Mouse (Mus musculus): ENCODE data around the gene Rdh16f2.
"Not testable (repeated sequence)": the region's sequence is repeated elsewhere in the genome, so short reads cannot be mapped to it uniquely, and the experiment has no call there.

Gene Rdh16f2

DNA sequence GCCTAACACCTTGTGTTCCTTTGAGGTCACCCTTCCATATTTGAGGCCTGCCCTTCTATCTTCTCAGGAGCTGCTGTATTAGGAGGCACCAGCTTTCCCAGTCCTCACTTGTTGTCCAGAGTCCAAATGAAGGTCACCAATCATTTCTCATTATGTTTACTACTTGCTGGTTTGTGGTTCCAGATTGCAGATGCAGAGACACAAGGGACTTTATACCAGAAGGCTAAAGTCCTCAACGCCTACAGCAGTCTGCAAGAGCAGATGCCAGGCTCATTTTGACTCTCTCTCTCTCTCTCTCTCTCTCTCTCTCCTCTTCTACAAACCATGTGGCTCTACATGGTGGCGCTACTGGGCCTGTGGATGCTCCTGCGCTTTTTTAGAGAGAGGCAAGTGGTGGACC, at the start of gene Rdh16f2:
Gene Rdh16f2 (plus strand): TSS at position 243 of the 400 bp plus-strand sequence.
- DNase-seq = no peak

GRCm38 (mm10) chr10:127817268-127817910, 48.9 kb upstream of the Rdh16f2 start:
- not testable (repeated sequence) for DNase-seq

GRCm38 (mm10) chr10:127821806-127822205, 44.5 kb upstream of the Rdh16f2 start:
- DNase-seq = not testable (repeated sequence)

DNA sequence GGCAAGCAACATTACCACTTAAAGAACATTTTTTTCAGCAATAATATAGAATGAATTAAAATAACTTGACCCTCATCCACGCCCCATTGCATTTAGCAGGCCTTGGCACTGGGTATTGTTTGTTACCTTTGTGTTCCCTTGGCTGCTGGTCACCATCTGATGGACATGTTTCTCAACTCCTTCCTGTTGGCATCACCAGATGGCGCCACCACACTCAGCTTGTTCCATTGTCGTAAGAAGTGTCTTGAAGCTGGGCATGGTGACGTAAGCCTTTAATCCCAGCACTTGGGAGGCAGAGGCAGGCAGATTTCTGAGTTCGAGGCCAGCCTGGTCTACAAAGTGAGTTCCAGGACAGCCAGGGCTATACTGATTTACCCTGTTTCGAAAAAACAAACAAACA, 40.9 kb upstream of the Rdh16f2 start:
- no peak for DNase-seq

GRCm38 (mm10) chr10:127829121-127829520, 37.2 kb upstream of the Rdh16f2 start:
- no peak for DNase-seq

GRCm38 (mm10) chr10:127834186-127834585, 32.1 kb upstream of the Rdh16f2 start:
- not testable (repeated sequence) for DNase-seq

DNA sequence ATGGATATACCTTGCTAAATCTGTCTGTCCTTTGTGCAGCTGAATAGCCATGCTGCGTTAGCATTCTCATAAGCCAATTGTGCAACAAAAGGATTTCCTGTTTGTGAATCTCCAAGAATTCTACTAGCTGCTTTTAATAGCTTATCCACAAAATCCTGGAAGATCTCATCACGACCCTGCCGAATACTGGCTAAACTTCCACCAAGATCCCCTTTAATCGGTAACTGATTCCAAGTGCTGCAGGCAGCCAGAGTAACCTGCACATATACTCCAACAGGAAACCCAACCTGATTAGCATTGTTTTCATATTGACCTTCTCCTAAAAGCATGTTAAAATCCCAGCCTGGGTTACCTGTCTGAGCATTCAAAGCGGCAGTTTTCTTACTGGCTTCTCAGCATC, 31.0 kb upstream of the Rdh16f2 start:
- no peak for DNase-seq

DNA sequence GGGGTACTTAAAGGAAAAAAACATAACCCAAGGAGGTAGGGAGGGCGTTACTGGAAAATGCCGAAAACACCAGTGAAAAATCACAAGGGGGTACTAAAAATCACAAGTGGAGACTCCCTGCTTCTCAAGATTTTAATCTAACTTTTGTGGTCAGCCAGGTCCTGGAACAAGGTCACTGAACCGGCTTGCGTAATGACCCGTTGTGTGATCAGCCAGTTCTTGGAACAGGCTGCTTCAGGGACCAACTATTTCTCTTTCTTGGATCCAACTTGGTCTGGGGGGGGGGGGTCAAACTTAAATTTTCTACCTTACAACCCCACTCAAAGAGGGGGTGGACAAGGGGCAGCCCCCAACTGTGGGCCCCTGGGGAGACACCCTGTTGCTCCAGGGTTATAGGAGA, 28.5 kb upstream of the Rdh16f2 start:
- DNase-seq = not testable (repeated sequence)

DNA sequence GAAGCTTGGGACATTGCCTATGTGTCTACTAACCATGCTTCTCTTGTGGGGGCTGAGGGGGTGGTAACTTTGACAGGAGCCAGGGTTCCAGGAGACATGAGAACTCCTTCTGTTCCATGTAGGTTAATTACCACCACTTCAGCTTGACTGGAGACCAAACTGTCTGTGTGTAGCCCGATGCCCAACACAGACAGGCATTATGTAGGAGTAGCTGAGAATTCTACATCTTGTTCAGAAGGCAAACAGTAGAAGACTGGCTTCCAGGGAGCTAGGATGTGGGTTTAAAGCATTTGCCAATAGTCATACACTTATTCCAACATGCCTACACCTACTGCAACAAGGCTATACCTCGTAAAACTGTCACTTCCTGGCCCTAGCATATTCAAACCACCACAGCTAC, 27.7 kb upstream of the Rdh16f2 start:
- no peak for DNase-seq

DNA sequence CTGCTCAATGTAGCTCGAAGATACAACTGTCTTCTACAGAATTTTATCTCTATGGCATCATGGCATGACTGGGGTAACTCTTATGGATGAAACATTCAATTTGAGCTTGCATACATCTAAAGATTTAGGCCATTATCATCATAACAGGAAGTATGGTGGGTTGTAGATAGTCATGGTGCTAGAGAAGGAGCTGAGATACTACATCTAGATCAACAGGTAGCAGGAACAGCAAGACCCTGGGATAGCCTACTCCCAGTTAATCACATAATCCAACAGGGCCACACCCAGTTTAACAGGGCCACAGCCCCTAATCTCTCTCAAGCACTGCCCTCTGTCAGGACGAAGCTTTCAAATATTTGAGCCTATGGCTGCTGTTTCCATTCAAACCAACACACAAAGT, 25.5 kb upstream of the Rdh16f2 start:
- no peak for DNase-seq

DNA sequence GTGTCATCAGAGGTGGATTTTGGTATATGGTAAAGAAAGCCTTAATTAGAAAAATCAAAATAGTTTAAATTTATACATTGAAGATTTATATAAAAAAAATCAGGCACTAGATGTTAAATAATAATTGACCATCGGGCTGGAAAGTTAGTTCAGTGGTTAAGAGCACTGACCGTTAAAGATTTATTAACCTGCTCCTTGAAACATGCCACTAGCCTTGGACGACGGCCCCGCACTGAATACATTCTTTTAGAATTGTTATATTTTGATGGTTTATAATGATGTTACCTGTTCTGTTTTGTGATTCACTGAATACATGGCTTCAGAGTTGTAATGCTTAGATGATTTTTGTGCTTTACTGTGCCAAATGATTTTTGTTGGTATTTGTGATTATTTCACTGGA, 20.3 kb upstream of the Rdh16f2 start:
- DNase-seq = not testable (repeated sequence)

GRCm38 (mm10) chr10:127848089-127848488, 18.2 kb upstream of the Rdh16f2 start:
- DNase-seq = no peak

DNA sequence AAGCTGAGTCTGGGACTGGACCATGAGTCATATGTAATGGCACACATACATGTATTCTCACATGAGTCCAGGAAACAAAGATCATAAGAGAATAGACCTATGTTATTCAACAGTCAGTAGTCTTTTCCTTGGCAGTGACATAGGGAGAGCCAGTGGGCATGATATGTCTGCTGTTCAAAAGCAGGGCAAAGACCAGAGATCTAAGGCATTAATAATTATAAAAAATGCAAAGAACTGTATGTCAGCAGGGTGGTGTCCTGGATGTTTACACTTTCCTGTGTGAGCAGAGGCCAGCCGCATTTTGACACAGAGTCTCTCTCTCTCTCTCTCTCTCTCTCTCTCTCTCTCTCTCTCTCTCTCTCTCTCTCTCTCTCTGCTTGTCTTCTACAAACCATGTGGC, 16.6 kb upstream of the Rdh16f2 start, which contains the start of gene Rdh19:
Gene Rdh19 (plus strand): TSS at position 301 of the 400 bp plus-strand sequence.
- no peak for DNase-seq

DNA sequence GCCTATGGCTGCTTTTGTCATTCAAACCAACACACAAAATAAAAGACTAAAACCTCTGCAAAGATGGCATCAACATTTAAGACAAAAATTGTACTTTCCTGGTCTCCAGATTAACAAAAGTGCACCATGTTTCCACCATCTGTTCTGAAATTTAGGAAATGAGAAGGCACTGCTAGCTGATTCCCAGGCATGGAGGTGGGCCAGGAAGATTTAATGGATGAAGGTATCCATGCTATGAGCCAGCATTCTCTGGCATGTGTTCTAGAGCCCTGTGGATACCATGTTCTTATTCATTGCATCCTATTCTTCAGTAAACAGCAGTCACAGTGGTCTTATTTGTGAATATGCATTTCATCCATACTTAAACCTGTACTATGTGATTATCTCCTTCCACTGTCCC, 9.9 kb upstream of the Rdh16f2 start:
- DNase-seq = no peak

DNA sequence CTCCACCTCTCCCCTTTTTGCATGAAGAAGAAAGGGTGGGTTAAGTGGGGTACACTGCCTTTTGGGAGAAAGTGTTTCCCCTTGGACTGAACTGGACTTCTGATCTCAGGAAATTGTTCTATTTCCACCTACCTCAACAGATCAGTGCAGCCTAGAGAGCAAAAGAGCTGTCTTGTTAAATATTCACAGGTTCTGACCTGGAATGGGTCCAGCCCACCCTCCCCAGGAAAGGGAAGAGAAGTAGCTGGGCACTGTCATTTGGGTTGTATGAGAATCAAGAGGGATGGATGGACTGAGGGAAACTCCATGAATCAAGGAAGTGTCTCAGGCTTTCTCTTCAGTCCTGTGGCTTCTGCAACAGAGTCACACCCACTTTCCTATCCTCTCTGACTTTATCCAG, 1.3 kb upstream of the Rdh16f2 start:
- no peak for DNase-seq

- DNase-seq = no peak
Measured at GRCm38 (mm10) chr10:127872484-127872883, 6.2 kb downstream of the Rdh16f2 start.

DNA sequence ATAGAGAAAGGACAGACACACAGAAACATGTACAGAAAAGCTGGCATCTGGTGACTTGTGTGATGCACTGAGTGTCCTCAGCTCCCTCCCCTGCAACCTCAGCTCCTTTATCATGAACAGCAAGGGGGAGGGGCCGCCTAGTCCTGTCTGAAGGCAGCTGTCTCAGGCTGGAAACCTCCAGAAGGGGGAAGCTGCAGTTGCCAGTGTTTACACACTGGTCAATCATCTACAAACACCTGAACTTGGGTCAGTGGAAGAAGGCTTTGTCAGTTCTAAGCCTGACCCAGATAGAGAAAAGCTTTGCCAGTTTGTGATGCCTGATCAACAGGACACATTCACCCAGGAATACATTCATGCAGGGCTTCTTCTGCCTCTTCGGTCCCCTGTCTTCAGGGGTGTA, 11.4 kb downstream of the Rdh16f2 start:
- no peak for DNase-seq

GRCm38 (mm10) chr10:127878262-127879057, 12.2 kb downstream of the Rdh16f2 start:
- DNase-seq = no peak

GRCm38 (mm10) chr10:127879155-127879688, 12.9 kb downstream of the Rdh16f2 start:
- DNase-seq = no peak

- DNase-seq = no peak
Measured at GRCm38 (mm10) chr10:127881041-127881440, 14.8 kb downstream of the Rdh16f2 start.

- no peak for DNase-seq
Measured at GRCm38 (mm10) chr10:127886551-127886950, 20.3 kb downstream of the Rdh16f2 start.

- DNase-seq = no peak
Measured at GRCm38 (mm10) chr10:127886971-127887370, 20.7 kb downstream of the Rdh16f2 start.

DNA sequence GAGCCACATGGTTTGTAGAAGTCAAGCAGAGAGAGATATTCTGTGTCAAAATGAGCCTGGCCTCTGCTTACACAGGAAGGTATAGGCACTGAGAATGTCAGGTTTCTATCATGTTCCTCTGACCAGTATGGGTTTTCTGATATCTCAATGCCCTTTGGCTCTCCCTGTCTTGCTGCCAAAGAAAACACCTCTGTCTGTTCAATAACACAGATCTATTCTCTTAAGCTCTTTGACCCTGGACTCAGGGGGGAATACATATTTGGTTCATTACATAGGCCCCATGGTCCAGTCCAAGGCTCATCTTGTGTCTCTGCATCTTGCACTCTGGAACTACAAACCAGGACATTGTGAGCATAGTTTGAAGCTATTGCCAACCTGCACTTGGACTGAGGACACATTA, 22.3 kb downstream of the Rdh16f2 start, which contains the start of gene Rdh7:
Gene Rdh7 (minus strand): TSS at position 213 of the 400 bp plus-strand sequence.
- DNase-seq = no peak

DNA sequence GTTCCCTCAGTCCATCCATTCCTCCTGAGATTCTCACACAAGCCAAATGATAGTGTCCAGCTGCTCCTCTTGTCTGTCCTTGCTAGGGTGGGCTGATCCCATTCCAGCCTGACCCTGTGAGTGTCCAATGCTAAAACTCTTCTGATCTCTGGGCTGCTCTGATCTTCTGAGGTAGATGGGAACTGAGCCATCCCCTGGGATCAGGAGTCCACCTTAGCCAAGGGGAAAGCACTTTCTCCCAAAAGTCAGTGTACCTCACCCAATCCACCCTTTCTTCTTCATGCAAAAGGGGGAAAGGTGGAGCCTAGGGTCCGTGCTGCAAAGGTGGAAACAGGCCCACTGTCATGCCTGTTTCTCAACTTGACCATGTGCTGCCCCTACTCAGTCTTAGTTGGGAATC, 25.2 kb downstream of the Rdh16f2 start:
- no peak for DNase-seq

Measured in thymus, postnatal 36 days (tissue).